Mouse (Mus musculus): ENCODE results near the gene Cacna1c. TPM values are rescaled to one million over a fixed set of nuclear protein-coding genes. Genes with fewer than 3 reads are reported as not detected.

Cacna1c gene
- total RNA-seq, 2 experiments from 2014 or later, result 72.7 to 76.0 TPM

- no peak for DNase-seq (ENCODE audit: low spot score in 2 of 2)
Observed at GRCm38 (mm10) chr6:119165677-119166076, 30.5 kb downstream of the Cacna1c start.

DNA sequence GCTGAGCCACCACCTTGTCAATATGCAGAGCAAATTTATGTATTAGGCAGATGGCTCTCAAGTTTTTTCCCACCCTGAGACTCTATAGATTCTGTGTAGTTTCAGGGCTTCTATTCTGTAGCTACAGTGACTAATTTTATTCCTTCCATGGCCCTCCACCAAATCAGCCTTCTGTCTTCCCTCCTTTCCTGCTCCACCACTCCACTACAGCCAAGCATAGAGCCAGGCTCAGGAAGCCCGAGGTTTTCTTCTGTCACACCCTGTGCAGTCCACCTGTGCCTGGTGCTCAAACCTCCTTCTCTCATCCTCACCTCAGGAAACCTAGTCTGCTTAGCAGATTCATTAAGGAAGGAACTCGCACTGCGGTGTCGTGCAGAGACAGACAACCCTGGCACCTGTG is 51.1 kb downstream of the Cacna1c start:
- no peak for DNase-seq (ENCODE audit: low spot score in 2 of 2)

GRCm38 (mm10) chr6:119139561-119139960 is 56.7 kb downstream of the Cacna1c start:
- no peak for DNase-seq (ENCODE audit: low spot score in 2 of 2)

GRCm38 (mm10) chr6:119137768-119138167 is 58.5 kb downstream of the Cacna1c start:
- no peak for DNase-seq (ENCODE audit: low spot score in 2 of 2)

DNA sequence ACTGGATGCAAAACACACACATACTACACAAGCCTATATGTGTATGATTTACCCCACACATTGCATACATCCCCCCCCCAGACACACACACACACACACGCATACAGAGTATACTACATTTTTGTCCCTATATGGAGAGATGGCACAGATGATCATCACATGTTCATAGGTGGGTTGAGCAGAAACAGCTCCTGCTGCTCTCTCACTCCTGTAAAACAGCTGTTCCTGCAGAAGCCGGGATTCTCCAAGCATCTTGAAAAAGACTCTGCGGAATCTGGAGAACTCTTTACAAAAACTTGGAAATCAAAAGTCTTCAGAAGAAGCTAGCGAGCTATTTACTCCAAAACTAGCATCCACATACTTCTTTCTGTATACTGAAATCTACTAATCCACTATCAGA is 63.4 kb downstream of the Cacna1c start:
- DNase-seq (ENCODE audit: low spot score in 2 of 2), result no peak

DNA sequence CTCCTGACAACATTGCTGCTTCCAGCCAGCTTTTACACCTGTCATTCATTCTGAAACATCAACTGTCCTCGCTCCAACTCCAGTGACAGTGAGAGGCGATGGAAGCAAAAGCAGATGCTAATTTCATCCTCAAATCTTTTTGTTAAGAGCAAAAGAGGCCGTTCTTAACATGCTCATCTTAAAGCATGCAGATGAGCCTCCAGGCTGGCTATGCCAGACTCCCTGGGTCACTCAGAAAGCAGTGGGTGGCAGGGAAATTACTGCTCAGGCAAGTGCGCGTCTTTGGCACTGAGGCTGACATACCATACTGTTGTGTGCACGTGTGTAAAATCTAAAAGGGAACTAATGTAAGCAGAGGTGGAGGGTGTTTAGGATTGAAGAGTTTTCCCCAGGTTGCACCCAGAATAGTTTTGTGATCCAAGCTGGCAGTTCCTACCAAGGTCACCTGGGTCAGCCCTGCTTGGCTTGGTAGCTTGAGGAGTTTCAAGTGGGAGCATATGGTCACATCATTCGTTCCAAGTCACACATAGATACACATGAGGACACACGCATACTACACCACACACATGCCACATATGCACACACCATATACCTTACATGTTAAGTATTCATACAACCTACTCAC is 64.0 kb downstream of the Cacna1c start:
- no peak for DNase-seq (ENCODE audit: low spot score in 2 of 2)

GRCm38 (mm10) chr6:119129664-119130063 is 66.6 kb downstream of the Cacna1c start:
- peak in 1 of 2 experiments; percentile 45 for DNase-seq (ENCODE audit: low spot score in 2 of 2)

DNA sequence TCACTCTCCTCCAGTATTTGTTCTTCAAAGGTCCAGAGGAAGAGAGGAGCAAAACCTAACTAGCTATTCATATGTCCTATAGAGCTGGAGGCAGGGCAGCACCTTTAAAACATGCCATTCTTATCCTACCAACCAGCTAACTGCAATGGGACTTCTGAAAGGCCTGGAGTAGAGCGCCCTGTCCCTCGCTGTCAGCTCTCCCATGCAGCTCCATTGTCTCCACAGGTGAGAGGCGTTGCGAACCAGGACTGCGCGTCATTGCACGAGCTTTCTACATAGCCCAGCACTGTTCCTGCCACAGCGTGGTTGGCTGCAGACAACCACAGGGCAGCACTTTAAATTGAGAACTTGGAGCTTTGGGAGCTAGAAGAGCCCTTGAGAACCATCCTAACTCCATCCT is 67.7 kb downstream of the Cacna1c start:
- no peak for DNase-seq (ENCODE audit: low spot score in 2 of 2)

GRCm38 (mm10) chr6:119128076-119128475 is 68.1 kb downstream of the Cacna1c start:
- no peak for DNase-seq (ENCODE audit: low spot score in 2 of 2)

DNA sequence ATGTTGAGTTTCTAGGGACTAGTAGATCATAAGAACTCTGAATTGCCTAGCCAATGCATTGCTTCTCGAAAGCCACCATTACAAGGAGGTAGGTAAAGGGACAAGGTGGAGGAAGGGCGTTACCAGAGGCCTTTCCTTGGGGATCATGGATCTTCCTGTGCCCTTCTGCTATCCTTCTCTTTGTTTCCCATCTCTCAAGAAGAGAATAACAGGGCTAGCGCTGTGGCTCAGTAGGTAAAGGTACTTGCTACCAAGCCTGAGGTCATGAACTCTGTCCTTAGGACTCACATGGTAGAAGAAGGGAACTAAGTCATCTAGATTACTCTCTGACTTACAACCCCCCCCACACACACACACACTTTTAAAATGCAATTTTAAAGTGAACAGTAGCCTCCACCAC is 69.2 kb downstream of the Cacna1c start:
- no peak for DNase-seq (ENCODE audit: low spot score in 2 of 2)

GRCm38 (mm10) chr6:119118371-119118770 is 77.8 kb downstream of the Cacna1c start:
- no peak for DNase-seq (ENCODE audit: low spot score in 2 of 2)

GRCm38 (mm10) chr6:119116290-119116689 is 79.9 kb downstream of the Cacna1c start:
- DNase-seq (ENCODE audit: low spot score in 2 of 2), result no peak

DNA sequence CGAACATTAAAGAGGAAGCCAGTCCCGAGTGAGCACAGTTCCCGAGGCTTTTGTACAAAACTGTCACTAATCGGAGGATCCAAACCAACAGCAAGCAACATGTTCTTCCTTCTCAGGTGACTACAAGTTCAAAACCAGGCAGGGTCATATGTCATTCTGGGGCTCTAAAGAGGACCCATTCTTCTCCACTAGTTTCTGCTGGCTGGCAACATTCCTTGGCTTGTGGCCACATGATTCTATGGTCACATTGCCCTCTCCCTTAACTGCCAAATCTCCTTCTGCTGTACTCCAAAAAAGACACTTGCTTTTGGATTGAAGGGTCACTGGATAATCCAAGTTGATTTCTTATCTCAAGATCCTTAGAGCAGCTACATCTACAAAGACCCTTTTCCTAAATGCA is 82.9 kb downstream of the Cacna1c start:
- DNase-seq (ENCODE audit: low spot score in 2 of 2), result no peak

- no peak for DNase-seq (ENCODE audit: low spot score in 2 of 2)
Observed at GRCm38 (mm10) chr6:119110369-119110768, 85.8 kb downstream of the Cacna1c start.

DNA sequence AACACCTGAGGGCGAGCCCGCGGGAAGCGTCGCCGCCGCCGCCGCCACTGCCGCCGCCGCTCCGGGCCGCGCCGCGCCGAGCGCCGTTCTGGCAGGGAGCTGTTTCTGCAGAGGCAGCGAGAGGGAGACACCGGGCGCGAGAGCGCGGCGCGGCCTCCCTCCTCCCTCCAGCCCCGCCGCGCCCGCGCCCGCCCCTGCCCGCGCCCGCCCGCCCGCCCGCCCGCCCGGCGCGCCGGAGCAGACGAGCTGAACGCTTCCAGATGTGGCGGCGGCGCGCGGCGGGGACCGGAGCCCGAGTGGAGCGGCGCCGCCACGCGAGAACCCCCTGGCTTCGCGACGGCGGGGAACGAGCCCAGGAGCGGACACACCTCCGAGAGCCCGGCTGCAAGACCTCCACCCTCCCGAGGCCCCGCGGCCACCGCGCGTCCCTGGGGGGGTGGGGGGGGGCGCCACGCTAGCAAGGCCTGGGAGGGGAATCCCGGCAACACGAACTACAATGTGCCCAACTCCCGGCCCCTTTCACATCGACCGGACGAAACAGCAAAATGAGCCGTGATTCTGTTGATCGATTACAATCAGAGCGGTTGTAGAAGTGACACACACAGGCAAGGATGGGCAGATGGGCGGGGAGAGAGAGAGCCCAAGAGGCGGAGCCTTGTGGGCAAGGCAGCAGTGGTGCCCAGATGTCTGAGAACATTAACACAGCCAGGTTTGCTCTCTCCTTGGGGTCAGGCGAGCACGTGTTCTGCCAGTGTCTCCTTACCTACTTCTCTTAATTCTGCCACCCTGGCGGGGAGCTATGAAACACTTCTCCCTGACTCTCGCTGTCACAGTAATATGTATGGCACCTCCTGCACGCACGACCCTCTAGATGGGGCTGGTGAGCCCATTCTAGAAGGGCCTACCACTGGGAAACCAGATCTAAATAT is 87.5 kb downstream of the Cacna1c start:
- DNase-seq (ENCODE audit: low spot score in 2 of 2), result peak; percentile 74 to 81

DNA sequence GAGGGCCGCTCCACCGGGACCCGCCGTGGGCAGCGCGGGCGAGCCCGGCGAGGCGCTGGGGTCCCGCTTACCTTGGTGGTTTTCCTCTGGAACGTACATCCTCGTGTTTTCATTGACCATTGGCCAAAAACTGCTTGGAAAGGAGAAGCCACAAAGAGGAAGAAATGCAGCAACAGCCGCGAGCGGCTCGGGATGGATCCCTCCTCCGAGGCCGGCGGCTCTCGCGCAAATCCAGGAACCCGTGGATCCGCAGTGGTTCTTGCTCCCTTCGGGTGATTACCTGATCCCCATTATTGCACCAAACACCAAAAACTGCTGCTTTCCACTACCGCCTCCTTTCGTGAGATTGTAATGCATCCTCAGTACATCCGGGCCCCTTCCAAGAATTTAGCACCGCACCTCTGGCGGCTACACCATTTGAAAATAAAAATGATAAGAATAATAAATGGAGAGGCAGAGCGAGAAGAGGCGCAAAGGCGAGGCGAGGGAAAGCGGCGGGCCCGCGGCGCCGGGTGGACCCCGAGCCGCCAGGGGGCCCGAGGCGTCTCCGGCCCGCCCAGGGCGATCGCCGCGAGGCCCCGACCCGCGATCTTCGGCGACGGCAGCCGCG is 88.3 kb downstream of the Cacna1c start:
- peak in 1 of 2 experiments; percentile 46 for DNase-seq (ENCODE audit: low spot score in 2 of 2)

DNA sequence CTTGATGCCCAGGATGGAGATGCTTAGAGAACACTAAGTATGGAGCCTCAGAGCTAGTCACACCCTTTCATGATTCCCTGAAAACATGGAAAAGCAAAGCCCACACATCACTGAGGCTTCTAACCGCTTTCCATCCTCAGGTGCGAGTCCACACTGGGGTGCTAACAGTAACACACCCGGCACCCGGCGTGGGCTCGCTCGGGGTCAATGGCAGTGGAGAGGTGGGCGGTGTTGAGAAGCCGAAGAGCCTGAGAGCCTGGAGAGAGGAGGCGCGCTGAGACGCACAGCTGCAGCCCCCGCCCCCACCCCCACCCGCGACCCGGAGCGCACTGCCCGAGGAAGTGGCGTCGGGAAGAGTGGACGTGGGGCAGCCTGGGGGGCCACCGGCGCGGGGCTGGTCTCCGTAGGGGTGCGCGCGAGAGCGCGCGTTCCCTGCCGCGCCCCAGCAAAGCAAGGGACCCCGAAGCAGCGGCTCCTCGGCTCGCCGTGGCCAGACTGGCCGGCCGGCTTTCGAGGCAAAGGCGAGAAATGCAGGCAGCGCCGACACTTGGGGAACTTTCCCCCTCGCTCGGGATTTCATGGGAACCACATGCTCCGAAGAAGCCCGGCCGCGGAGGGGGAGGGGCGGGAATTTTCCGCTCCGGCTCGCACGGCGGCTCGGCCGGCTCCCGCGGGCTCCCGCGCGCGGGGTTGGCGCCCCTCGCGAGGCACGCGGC is 88.9 kb downstream of the Cacna1c start:
- DNase-seq (ENCODE audit: low spot score in 2 of 2), result peak; percentile 65 to 72

DNA sequence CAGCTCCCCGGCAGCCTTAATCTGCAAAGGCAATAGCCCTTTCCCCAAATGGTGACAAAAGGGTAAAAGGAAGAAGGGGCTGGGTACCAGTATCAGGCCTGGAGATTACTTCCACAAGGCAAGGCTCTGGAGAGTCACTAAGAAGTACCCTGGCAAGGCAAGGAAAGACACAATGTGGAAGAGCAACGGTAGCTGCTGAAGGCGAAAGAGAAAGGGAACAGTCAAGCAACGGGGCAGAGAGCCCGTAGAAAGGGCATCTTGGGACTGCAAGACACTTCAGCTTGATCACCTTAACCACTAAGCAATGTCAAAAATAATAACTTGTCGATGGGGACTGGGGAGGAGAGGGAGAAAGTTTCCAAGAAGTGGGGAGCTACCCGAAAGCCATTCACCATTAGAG is 89.5 kb downstream of the Cacna1c start:
- no peak for DNase-seq (ENCODE audit: low spot score in 2 of 2)

DNA sequence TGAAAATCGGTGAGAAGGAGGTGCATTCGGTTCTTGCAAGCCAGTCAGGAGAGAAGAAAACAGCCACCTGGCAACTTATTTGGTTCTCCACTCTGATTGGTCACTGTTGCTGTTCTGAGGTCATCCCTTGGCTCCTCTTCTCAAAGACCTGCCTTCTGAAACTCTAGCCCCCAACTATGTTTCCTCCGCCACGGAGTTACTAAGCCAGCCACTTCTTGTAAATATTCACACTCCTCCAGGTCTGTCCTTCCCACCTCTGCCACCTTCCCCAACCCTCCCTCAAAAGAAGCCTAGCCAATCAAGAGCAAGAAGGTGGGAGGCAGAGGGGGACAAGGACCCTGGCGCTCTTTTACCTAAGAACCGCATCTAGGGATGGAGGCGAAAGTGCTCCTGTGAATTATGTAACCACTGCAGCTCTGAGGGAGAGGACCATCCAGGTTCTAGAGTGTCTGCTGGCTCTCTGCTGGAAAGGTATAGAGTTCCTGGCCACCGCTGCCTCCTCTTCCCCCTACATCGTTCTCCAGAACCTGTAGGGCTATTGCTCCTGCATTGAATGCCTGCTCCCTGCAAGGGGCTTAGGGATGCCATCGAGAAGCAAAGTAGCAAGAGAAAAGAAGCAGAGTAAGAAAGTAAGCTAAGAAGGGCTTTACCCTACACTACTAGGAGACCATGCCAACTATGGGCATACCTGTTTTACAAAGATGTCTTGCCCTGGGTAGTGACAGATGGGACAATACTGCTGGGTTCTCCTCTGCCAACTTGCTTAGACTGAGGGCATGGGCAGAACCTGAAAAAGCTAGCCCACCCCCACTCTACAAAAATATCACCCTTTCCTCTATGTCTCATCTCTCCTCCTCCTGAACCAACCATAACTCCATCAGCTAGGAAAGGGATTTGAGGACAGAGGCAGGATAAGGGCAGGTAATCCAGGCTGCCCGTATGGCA is 90.3 kb downstream of the Cacna1c start:
- DNase-seq (ENCODE audit: low spot score in 2 of 2), result no peak

GRCm38 (mm10) chr6:119104246-119104645 is 92.0 kb downstream of the Cacna1c start:
- peak; percentile 87 to 92 for DNase-seq (ENCODE audit: low spot score in 2 of 2)
